Mouse (Mus musculus): ENCODE results near the gene Lrba.

- TF ChIP-seq USF1 (IDR thresholded peaks at IDR 0.05; ENCODE audit: low read depth) (no peak), CEBPB (IDR thresholded peaks at IDR 0.05; ENCODE audit: insufficient read depth, poor library complexity, severe bottlenecking) (no peak), MYOG (IDR thresholded peaks at IDR 0.05; ENCODE audit: control insufficient read depth in 1 of 3, insufficient read depth in 1 of 3, insufficient read length in 2 of 3, low read depth in 2 of 3) (no peak), POLR2AphosphoS2 (IDR thresholded peaks at IDR 0.05; ENCODE audit: insufficient read length, low read depth) (no peak), E2F4 (IDR thresholded peaks at IDR 0.05; ENCODE audit: insufficient read depth) (no peak), POLR2A (IDR thresholded peaks at IDR 0.05; ENCODE audit: insufficient read length, low read depth) (no peak), REST (IDR thresholded peaks at IDR 0.05; ENCODE audit: insufficient read depth, insufficient read length) (no peak), MYOD1 (IDR thresholded peaks at IDR 0.05; ENCODE audit: control insufficient read depth in 1 of 3, insufficient read length in 2 of 3, low read depth in 2 of 3) (no peak), MAX (IDR thresholded peaks at IDR 0.05; ENCODE audit: low read depth) (no peak)
Observed at GRCm38 (mm10) chr3:86550301-86551010, 326.0 kb downstream of the Lrba start.
